Mouse (Mus musculus) heart, postnatal 0 days (tissue): ENCODE measurements around the gene St13.

Experiments
- CTCF ChIP-seq: IDR thresholded peaks from 2 replicates; pipeline ENCODE4 v1.5.1; 2016; ENCODE audit warnings: antibody characterized with exemption, control low read depth, low read depth
- EP300 ChIP-seq: IDR thresholded peaks from 2 replicates; pipeline ENCODE4 v1.6.1; 2016; ENCODE audit warnings: antibody characterized with exemption, low read depth

GRCm38 (mm10) chr15:81386327-81386726, 13.6 kb downstream of the St13 start:
- TF ChIP-seq CTCF (no peak; the same call in 1 of the 2 replicates), EP300 (no peak)
